Mouse (Mus musculus) ZHBTc4 (cell line): ENCODE data around the gene Olfr617.
"Not testable (repeated sequence)": the region's sequence is repeated elsewhere in the genome, so short reads cannot be mapped to it uniquely, and the experiment has no call there.

Source experiments
- DNase-seq: peaks from one replicate; pipeline ENCODE4 v3.0.0-alpha.2; 2011; ENCODE audit warnings: low read depth, low spot score

Olfr617 gene

DNA sequence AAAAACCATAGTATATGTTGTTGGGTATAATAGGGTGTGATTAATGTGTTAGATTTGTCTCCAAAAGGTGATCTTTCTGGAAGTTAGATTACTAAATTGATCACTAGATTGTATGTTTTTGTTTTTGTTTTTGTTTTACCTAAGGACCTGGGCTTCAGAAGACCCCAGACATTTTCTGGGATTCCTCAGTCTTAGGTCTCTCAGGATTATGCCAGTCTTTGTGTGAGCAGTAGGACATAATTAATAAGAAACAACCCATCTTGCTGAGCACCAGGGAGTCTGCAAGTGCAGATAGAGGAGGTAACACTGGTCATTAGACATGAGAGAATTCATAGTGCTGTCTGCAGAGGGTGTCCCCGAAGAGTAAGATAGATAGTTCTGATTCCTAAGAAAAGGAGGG lies at the start of gene Olfr617:
TSS of gene Olfr617 (plus strand) at position 301 of the 400 bp plus-strand sequence.
- no peak for DNase-seq

DNA sequence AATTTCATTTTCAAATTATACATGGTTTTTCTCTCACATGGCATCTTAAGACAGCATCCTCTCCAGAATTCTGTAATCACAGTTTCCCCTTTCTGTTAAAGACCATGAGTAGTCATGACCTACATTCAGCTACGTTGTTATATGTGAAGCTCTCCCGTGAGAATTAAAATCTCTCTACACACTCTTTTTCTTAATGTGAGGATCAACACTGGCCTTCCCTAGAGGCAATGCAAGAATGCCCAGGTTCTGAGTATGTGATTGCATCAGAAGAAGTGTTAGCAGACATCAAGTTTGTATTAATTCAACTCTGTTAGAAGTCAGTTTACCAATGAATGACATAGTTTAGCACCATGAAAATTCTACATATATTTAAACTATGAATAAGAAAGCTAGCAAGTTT lies 30.2 kb upstream of the Olfr617 start, which contains the start of gene Olfr612:
TSS of gene Olfr612 (minus strand) at position 101 of the 400 bp plus-strand sequence.
- DNase-seq, result not testable (repeated sequence)

DNA sequence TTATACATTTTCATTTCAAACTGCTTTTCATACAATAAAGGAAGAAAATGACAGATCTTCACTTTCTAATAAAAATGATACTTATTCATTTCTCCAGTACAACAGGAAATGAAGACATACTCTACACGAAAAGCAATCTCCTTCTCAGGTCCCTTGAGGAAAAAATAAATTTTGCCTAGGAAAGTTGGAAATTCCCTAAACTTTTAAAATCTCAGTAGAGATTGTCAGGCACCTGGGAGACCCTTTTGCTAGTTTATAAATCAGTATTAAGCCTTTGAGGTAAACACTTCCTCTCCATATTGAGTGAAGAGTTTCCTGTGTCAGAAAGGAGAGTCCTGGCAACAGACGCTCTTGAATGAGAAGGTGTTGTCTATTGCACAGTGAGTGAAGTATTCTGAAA lies 25.1 kb upstream of the Olfr617 start, which contains the start of gene Olfr613:
TSS of gene Olfr613 (plus strand) at position 301 of the 400 bp plus-strand sequence.
- DNase-seq, result no peak

DNA sequence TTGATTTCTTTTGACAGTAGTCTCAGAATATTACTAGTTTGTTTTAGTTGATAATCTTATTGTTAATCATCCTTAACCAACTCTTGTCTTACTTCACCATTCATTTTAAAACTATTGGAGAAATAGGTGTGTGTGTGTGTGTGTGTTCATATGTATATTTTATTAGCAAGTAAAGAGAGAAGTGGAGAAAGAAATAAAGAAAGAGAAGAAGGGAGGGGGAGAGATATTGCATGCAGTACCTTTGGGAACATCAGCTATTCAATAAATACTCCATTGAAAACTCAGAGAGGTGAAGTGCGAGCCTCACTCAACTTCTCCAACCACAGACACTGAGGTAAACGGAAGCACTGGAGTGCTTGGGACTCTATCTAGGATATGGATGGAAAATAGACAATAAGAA lies 17.1 kb upstream of the Olfr617 start, which contains the start of gene Olfr615:
TSS of gene Olfr615 (plus strand) at position 301 of the 400 bp plus-strand sequence.
- DNase-seq, result no peak

DNA sequence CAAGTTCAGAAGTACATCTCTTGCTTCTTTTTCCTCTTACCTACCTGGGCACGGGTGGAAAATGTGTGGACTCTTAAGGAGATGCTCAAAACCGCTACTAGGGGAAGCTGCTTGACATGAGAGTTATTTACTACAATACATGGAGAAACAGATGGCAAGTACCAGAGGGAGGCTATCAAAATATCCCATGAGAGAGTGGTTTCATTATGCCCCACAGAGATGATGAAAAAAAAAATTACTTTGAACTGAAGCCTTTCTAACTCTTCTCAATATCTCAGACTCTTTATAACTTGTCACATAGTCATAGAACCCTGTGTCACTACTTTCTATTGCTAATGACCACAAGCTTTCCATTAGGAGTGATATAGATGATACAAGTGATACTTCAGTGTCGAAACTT lies 3.8 kb upstream of the Olfr617 start, which contains the start of gene Olfr616:
TSS of gene Olfr616 (minus strand) at position 101 of the 400 bp plus-strand sequence.
- no peak for DNase-seq

DNA sequence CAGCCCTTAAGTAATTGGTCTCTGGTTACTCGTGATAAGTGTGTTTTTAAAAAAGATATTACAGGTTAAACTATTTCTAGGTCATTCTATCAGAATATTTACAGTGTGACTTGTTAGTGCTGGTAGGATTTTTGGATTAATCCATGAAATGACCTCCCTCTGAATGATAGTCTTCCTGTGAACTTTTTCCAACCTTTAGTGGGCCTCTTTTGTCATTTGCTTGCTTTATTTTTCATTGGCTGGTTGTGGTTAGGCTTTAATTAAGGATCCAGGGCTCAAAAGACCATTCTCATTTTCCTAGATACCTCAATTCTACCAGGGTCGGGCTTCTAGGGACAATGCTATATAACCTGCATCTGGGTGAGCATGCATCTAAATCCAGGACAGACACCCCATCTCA lies 16.9 kb downstream of the Olfr617 start, which contains the start of gene Olfr618:
TSS of gene Olfr618 (plus strand) at position 301 of the 400 bp plus-strand sequence.
- DNase-seq, result no peak

DNA sequence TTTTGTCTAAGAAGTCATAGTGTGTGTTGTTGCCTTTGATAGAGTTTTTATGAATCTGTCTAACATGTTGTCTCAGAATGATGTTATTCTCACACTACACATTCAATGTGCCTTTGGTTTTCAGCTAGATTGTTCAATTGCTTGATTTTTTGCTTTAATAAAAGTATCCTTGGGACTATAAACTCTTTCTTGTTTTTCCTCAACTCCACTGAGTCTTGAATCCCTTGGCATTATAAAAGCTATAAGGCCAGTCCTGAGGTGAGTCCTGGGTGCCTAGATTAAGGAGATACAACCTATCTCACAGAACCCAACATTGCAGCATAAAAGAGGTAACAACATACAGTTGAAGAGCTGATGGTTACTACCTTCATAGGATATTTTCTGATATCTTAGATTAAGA lies 27.4 kb downstream of the Olfr617 start, which contains the start of gene Olfr619:
TSS of gene Olfr619 (plus strand) at position 301 of the 400 bp plus-strand sequence.
- no peak for DNase-seq

DNA sequence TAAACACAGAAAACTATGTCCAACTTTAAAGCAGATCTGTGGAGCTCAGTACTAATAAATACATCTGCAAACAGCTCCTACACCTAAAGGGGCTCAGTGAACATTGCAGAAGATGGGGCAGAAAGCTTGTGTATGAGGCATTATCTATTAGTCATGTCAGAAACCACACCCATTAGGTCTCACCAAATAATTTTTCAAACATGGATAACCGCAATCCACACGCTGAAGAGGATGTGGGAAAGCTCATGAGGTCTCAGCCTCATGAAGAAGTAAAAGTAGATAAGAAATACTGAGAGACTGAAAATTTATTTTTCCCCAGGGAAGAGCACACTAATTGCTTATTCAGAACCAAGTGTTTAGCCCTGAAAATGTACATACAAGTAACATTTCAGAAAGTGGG lies 34.6 kb downstream of the Olfr617 start:
- no peak for DNase-seq

DNA sequence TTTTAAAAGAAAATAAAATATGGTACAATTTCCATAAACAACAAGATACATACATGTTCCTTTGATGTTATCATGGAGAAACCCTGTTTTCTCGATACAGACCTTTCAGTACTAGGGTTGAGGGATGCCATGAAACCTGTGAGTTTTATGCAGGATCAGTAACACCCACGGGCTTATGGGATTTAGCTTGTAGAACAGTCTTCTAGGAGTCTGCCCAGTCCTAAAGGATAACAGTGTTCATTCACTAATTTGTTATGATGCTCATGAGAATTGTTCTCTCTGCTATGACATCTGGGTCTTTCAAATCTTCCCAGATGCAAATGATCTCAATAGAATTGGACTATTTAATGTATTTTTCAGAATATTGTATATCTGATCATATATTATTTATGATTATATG lies 39.6 kb downstream of the Olfr617 start, which contains the start of gene Olfr620:
TSS of gene Olfr620 (minus strand) at position 101 of the 400 bp plus-strand sequence.
- no peak for DNase-seq
